Mouse (Mus musculus) c-Kit-positive CD71-positive TER-119-positive erythroid progenitor cells, embryonic 14.5 days (primary cell): ENCODE data around the gene 9130230L23Rik.

Source experiments
- DNase-seq: peaks from one replicate; pipeline ENCODE4 v3.0.0-alpha.2; 2013; ENCODE audit warnings: low spot score

9130230L23Rik gene

GRCm38 (mm10) chr5:66004134-66004925 lies at the start of gene 9130230L23Rik:
Gene 9130230L23Rik (minus strand): TSS chr5:66004285.
- no peak for DNase-seq

DNA sequence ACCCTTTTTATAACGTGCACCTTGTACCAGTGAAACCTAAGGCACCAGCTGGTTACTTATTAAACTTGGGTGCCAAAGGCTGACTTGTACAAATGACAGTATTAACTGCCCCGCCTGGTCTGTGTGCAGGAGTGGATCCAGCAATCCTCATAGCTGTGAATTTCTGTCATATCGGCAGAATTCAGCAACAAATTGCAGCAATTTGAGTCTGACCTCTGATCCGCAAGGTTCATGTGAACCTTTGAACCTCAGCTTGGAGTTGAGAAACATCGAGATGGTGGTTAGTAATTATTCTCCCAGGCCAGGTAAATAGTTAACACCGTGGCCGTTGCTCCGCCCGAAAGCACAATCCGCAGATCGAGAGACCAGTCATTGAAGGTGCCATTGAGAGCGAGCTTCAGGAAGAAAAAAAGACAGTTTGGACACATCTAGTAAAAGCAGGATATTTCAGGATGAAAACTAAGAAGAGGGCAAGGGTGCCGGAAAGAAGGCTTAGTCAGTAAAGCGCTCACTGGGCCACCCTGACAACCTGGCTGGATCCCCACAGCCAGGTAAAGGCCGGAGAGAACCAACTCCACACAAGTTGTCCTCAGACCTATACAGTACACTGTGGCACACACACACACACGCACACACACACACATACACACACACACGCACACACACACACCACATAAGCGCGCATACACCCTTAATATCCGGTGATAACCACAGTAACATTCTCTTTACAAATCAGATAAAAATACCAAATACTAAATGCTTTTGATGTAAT lies 48.9 kb upstream of the 9130230L23Rik start:
- no peak for DNase-seq

- DNase-seq, result no peak
Observed at GRCm38 (mm10) chr5:66050841-66051240, 46.8 kb upstream of the 9130230L23Rik start.

- DNase-seq, result no peak
Observed at GRCm38 (mm10) chr5:66046356-66046755, 42.3 kb upstream of the 9130230L23Rik start.

DNA sequence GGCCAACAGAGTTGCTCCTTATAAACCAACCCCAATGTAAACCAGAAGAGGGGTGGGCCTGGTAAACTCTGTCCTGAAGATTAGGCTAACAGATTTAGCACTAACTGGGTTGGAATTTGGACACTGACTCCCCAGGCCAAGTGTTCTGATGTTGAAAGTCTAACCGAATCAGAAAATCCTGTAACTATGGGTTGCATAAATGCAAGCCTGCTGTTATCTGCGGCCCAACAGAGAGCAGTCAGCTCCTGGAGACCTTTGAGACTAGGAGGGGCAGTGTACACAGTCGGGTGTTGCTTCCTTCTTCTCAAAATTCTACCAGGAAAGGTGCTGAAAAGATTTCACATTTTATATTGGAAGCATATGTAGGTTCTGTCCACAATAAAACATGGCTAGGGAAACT lies 39.8 kb upstream of the 9130230L23Rik start:
- no peak for DNase-seq

DNA sequence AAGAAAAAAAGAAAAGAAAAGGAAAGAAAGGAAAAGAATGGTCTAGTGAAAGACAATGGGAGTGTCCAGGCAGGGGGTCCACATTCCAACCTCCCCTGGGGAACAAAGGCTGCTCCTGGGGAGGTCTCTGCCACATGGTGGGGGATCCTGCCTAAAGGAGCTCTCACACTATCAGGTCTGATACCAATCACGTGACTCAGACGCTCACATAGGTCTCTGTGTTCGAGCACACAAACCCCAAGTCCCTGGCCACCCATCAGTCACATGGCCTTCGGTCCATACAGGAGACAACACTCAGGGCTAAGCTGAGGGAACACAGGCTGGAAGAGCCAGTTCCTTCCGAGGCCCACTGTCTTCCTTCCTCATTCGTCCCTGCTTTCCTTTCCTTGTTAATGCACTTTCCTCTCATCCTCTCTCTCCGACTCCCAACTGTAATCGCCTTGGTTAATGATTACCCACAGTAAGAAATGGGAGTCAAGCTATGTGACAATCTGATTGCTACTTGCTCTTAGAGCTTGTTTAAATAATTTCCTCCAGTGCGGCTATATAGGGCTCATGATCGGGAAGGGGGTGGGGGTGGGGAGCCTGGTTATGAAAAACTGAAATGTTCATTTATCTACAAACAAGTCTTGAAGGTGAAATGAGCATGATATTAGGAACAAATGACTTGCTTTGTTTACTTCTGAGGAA lies 38.7 kb upstream of the 9130230L23Rik start:
- no peak for DNase-seq

DNA sequence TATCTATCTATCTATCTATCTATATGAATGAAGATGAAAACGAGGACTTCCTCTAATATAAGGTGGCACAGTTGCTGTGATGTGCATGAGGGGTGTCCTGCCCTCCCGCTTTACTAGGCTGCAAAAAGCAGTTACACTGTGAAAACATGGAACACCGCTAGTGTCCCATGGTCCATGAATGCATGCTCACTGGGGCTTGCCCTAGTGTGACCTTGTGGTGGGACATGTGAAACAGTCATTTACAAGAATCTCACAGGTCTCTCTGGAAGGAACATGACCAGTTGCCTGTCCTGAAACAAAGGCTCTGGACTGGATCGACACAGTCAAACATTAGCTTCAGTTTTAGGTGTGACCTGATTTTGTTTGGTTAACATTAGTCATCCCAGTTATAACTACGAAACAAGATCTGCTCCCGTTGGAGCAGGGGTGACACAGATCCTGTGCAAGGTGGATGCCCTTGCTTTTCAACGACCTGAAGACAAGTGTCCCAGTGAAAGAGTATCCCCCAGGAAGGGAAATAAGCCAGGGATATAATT lies 36.7 kb upstream of the 9130230L23Rik start:
- no peak for DNase-seq

DNA sequence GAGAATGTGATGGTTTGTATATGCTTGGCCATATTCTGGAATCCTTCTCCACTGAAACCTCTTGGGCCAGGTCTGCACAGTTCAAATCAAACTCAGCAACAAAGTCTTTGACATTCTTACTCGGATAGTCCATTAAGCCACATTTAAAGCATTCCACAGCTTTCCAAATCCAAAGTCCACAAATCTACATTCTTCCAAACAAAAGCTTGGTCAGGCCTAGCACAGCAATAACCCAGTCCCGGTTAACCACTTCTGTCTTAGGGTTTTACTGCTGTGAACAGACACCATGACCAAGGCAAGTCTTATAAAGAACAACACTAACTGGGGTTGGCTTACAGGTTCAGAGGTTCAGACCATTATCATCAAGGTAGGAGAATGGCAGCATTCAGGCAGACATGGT lies 35.7 kb upstream of the 9130230L23Rik start:
- no peak for DNase-seq

GRCm38 (mm10) chr5:66037066-66037465 lies 33.0 kb upstream of the 9130230L23Rik start:
- no peak for DNase-seq

DNA sequence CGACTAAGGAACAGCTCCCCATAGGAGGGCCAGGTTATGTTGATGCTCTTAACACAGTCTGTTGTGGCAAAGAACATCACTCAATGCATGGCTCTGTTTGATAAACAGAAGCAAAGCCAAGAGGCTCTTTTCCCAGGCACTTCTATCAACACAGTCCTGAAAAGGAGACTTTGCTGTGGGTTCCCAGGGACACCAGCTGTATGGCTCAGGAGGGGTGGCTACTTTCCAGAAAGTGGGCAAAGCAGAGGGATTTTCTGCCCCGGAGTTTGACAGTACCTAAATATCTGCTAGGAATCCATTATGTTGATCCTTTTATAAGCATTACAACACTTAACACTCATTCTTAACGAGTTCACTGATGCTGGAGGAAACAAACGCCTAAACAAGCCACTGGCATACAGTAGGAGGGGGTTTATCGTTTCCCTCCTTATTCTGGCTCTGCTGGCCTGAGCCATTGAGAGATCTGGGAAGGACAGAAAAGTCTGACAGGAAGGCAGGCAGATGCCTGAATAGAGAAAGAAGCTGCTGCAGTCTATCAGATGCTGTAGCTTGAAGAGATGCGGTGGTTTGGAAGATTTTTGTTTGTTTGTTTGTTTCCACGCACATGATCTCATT lies 32.5 kb upstream of the 9130230L23Rik start:
- DNase-seq, result no peak

DNA sequence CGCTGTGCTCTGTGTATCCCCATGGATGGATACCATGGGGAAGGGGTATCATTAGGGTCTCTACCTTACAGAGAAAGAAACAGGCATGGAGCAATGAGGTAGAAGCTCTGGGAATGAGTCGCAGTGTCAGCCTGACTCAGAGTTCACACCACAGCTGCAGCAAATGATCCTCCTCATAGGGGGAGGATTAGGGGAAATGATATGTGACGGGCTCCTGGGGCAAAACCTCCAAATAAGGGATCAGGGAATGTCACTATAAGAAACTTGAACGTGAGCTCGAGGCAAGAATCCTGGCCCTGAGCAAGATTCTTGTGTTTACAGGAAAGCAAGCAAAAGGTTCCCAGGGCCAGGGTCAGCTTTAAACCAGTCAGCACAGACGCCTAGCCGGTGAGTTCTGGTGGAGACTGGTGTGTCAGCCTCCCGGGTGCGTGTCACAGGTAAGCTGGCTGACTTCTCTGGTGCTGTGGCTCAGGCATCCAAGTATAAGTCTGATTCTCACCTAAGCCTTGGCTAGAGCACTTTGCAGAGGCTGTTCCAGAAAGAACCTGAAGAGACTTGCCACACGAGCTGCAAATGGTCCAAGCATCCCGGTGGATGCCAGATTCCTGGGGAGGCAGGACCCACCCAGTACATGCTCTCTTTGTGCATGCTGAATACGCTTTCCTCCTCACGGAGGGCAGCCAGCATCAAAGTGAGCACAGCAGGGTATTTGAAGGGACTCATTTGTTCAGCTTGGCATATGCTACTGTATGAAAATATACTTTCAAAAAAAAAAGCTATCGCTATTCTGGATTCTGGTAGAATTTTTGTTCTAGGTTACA lies 30.5 kb upstream of the 9130230L23Rik start:
- DNase-seq, result no peak

DNA sequence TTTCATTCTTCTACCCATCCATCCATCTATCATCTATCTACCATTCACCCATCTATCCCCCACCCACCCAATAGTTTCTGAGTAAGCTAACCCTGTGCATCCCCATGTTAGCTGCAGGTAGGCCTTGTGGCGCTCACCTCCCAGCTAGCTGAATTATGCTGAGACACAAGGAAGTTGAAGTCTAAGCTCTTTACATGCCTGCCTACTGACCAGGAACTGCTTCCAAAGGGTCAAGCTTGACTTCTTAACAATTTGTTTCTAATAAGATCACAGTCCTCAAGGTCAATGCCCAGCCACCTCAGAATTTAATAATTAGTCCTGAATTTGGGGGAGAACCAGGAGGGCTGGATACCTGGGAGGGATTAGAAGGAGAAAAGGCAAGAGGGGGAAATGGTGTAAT lies 28.7 kb upstream of the 9130230L23Rik start:
- DNase-seq, result no peak

DNA sequence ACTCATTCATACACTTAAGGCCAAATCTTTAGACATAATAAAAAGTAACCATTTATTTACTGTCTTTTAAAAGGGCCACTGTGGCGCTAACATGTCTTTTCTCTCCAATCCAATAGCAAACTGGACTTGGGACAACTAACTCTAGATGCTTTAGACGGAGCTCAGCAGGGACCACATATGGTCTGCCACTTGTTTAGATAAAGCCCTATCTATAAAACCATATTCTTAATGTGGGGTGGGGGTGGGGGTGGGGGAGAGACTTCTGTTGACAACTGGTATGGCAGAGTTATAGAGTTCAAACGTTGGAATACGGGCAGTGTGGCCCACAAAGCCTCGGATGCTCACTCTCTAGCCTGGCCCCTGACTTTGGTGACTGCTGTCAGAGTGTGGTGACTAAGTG lies 27.6 kb upstream of the 9130230L23Rik start:
- peak; percentile 11 for DNase-seq

DNA sequence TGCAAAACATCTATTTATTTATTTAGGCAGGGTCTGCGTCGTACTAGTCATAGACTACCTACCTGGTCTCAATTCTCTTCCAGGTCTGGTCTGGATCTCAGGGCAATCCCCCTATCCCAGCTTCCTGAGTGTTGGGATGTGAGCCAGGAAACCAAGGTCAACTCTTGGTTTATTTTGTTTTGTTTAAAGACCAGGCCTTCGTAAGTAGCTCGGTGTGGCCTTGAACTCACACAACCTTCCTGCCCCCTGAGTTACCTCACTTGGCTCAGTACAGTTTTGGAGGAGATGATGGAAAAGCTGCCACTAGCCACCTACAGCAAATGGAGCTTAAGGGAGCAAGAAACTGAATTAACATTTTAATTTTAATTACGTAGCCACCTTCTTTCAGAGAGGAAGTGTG lies 24.1 kb upstream of the 9130230L23Rik start:
- DNase-seq, result no peak

DNA sequence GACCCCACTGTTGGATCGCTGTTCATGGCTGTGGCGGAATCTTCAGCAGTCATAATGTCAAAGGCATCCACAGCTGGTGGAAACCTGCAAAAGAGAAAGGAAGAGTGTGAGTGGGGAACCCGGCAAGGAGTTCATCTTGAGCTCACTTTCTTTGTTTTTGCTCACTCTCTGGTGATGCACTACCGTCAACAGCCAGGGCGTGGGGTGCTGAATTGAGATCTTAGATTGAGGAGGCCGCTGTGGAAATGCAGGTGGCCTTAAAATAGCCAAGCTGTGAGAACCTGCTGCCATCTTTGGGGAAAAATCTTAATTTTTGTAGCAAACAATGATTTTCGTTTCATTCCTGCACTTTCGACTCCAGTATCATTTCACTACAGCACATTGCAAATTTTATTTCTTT lies 23.1 kb upstream of the 9130230L23Rik start:
- DNase-seq, result no peak

DNA sequence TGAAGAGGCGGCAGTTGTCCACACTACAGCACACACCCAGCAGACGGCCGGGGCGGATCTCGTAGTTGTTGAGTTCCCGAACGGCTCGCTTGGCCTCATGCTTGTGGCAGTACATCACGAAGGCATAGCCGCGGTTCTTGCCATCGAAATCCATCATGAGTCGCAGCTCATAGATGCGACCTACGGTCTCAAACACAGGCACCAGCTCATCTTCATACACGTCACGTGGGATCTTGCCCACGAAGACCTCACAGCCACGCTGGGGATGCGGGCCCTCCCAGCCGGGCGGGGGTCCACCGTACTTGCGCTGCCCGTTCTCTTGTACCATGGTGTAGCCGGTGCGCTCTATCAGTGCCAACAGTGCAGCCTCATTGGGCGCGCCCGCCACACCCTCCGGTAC lies 22.7 kb upstream of the 9130230L23Rik start:
- no peak for DNase-seq

GRCm38 (mm10) chr5:66015449-66015961 lies 11.4 kb upstream of the 9130230L23Rik start:
- DNase-seq, result no peak

- no peak for DNase-seq
Observed at GRCm38 (mm10) chr5:66014437-66014836, 10.4 kb upstream of the 9130230L23Rik start.

DNA sequence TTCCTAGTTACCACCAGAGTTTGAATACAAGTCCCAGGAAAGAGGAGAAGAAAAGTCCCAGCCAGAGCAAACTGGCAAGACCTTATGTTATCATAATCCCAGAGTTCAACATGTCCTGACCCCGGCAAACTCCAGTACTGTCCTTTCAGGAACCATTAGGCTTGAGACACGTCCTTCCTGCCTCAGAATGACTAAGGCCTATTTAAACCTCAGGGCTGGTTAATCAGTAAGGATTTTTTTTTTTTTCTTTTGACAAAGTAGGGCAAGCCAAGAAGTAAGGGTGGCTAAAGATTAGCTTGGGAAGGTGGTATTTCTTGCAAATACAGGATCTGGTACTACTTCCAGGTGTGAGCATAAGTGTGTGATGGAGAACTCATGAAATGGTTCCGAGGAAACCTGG lies 9.9 kb upstream of the 9130230L23Rik start:
- DNase-seq, result no peak

GRCm38 (mm10) chr5:66008245-66008967 lies 4.3 kb upstream of the 9130230L23Rik start:
- no peak for DNase-seq
